Mouse (Mus musculus): ENCODE results near the gene Tuba1c. TPM values are rescaled to one million over a fixed set of nuclear protein-coding genes. Genes with fewer than 3 reads are reported as not detected.
A peak's percentile ranks its signal among the peaks of the same experiment; 100 is the strongest.

Tuba1c gene
- polyA plus RNA-seq, 1 experiment from 2014 or later, result 20.8 TPM

DNA sequence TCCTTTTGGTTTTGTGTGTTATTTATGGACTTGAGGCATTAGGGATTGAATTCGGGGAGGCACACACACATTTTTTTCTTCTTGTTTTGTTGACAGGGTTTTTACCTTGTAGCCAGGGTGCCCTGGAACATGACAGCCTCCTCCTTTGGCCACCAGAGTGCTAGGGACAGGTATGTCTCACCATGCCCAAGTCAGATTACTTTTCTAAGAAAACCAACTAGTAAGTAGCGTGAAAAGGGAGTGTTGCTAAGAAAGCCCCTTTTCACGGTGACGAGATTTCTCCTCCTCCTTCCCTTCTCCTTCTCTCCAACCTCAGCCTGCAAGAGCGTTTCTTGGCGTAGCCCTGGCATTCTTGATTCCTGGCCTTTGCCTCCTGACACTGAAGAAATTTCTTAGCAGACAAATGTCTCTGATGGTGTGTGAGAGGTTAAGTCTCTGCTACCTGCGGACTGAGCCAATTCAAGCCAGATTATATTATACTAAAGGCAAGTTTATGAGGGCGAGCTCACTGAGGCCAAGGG lies 42.0 kb upstream of the Tuba1c start:
- H3K9me3 ChIP-seq (ENCODE audit: control insufficient read depth, low read length), result no peaks in the 10 kb centered on the region
- H3K4me3 ChIP-seq (ENCODE audit: low read length), result peak overlapping the region; percentile 48
- no peaks in the 10 kb centered on the region for H3K36me3 ChIP-seq (ENCODE audit: control insufficient read depth, insufficient read depth, low read length)
- H3K4me1 ChIP-seq (ENCODE audit: control insufficient read depth, insufficient read depth, low read depth, low read length), result peaks cover 55% of the 10 kb centered on the region
- H3K27me3 ChIP-seq (replicated peaks; ENCODE audit: control insufficient read depth, insufficient read depth, low read length), result no peaks in the 10 kb centered on the region
- ATAC-seq, result no peak
- peak overlapping the region; percentile 98 for H3K27ac ChIP-seq (ENCODE audit: low read depth, low read length)
- H3K9ac ChIP-seq (ENCODE audit: low read depth, low read length), result peak overlapping the region; percentile 83
- 21% methylated on average over 8 of the region's 8 CpGs for WGBS
- peak overlapping the region; percentile 85 for H3K4me2 ChIP-seq (ENCODE audit: low read length)

DNA sequence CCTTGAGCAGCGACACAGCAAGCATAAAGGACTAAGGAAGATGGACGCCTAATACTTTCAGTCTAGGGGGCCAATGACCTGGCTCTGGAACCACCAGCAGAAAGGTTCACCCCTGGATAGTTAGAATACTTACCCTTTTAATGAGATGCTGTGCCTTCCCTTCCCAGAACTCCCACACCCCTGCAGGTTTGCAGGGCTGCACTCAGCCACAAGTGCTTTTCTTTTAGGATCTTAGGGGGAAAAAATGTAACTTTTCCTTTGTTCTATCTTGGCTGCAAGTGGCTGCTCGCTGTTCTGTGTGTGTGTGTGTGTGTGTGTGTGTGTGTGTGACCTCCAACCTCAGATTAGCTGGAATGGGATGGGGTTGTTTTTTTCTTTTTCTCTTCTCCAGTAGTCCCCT lies 40.9 kb upstream of the Tuba1c start:
- H3K4me1 ChIP-seq (ENCODE audit: control insufficient read depth, insufficient read depth, low read depth, low read length), result peaks cover 55% of the 10 kb centered on the region
- H3K4me2 ChIP-seq (ENCODE audit: low read length), result peak overlapping the region; percentile 29
- no peak overlapping the region for H3K4me3 ChIP-seq (ENCODE audit: low read length)
- peak overlapping the region; percentile 98 for H3K27ac ChIP-seq (ENCODE audit: low read depth, low read length)
- H3K9me3 ChIP-seq (ENCODE audit: control insufficient read depth, low read length), result no peaks in the 10 kb centered on the region
- H3K9ac ChIP-seq (ENCODE audit: low read depth, low read length), result 0 out of 2 replicates have a peak overlapping the region, but pooled peaks have one; percentile 3
- H3K27me3 ChIP-seq (replicated peaks; ENCODE audit: control insufficient read depth, insufficient read depth, low read length), result no peaks in the 10 kb centered on the region
- ATAC-seq, result no peak
- 51% methylated on average over 3 of the region's 3 CpGs for WGBS
- H3K36me3 ChIP-seq (ENCODE audit: control insufficient read depth, insufficient read depth, low read length), result no peaks in the 10 kb centered on the region

DNA sequence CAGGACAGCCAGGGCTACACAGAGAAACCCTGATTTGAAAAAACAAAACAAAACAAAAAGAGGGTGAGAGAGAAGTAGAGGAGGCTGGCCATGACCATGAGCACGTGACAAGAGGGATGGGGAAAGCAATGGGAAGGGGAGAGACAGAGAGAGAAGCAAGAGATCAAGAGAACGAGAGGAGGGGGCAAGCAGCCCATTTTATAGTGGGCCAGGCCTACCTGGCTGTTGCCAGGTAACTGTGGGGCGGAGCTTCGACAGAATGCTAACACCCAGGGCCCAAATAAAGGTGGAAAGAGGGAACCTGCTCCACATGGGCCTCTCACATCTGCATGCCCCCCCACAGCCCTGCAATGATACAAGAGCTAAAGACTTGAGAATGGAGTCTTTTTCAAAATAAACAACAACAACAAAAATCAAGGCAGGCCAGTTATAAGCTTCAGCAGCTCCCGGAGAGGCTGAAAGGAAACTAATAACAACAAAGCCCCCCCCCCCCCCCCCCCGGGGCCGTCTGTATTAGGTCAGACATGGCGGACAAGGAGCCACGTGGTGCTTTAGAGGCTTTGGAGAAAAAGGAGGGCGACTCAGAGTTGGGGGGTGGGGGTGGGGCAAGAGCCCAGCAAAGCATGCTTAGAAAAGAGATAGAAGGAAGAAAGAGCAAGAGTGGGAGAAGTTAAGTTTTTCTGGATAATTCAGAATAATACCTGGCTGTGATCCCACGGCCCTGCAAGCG lies 39.8 kb upstream of the Tuba1c start:
- H3K9me3 ChIP-seq (ENCODE audit: control insufficient read depth, low read length), result no peaks in the 10 kb centered on the region
- no peak for ATAC-seq
- peak overlapping the region; percentile 12; the same call in 1 of the 2 replicates for H3K4me3 ChIP-seq (ENCODE audit: low read length)
- peaks cover 58% of the 10 kb centered on the region for H3K4me1 ChIP-seq (ENCODE audit: control insufficient read depth, insufficient read depth, low read depth, low read length)
- H3K27me3 ChIP-seq (replicated peaks; ENCODE audit: control insufficient read depth, insufficient read depth, low read length), result no peaks in the 10 kb centered on the region
- peak overlapping the region; percentile 73 for H3K4me2 ChIP-seq (ENCODE audit: low read length)
- peak overlapping the region; percentile 72 for H3K9ac ChIP-seq (ENCODE audit: low read depth, low read length)
- 13% methylated on average over 12 of the region's 12 CpGs for WGBS
- peak overlapping the region; percentile 98 for H3K27ac ChIP-seq (ENCODE audit: low read depth, low read length)
- H3K36me3 ChIP-seq (ENCODE audit: control insufficient read depth, insufficient read depth, low read length), result no peaks in the 10 kb centered on the region

DNA sequence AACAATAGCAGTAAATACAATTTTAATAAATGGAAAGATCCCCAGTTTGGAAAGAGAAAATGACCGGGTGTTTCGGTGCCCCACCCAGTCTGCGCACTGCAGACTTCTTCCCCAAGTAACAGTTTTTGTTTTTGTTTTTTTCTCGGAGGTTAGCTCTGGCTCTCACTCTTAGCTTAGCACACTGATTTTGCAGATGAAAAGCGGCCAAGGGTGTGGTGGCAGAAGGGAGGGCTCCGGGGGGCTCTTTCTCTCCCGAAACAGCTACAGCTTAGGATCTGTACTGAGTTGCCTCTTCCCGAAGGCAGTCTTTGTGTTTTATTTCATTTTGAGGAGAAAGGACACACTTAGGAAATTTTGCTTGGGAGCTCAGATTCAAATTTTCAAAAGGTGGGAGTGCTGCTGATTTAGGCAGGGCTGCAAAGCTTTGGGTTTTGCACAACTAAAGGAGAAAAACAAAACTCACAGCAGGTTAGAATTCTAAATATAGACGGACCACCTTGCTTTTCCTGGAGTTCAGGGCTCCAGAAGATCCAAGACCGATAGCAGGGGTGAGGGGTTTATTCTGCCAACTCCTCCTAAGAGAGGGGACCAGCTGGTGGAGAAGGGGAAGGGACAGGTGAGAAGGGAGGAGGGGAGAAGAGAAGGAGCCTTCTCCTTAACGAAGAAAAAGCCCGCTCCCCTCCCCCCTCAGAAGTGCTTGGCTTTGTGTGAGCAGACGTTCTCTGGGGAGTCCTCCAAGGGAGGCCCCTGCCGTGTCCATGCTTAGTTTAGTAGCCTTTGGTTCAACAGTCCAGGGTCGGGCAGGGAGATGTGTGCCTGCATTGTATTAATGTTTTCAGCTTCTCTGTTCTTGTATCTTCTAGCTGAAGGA lies 38.8 kb upstream of the Tuba1c start:
- no peaks in the 10 kb centered on the region for H3K36me3 ChIP-seq (ENCODE audit: control insufficient read depth, insufficient read depth, low read length)
- peak overlapping the region; percentile 73 for H3K4me2 ChIP-seq (ENCODE audit: low read length)
- peaks cover 58% of the 10 kb centered on the region for H3K4me1 ChIP-seq (ENCODE audit: control insufficient read depth, insufficient read depth, low read depth, low read length)
- H3K27ac ChIP-seq (ENCODE audit: low read depth, low read length), result peak overlapping the region; percentile 98
- ATAC-seq, result no peak
- peak overlapping the region; percentile 72 for H3K9ac ChIP-seq (ENCODE audit: low read depth, low read length)
- H3K27me3 ChIP-seq (replicated peaks; ENCODE audit: control insufficient read depth, insufficient read depth, low read length), result no peaks in the 10 kb centered on the region
- 8% methylated on average over 15 of the region's 15 CpGs for WGBS
- H3K9me3 ChIP-seq (ENCODE audit: control insufficient read depth, low read length), result no peaks in the 10 kb centered on the region
- H3K4me3 ChIP-seq (ENCODE audit: low read length), result peak overlapping the region; percentile 12

- H3K9ac ChIP-seq (ENCODE audit: low read depth, low read length), result peak overlapping the region; percentile 72; the same call in 1 of the 2 replicates
- H3K4me3 ChIP-seq (ENCODE audit: low read length), result no peak overlapping the region
- H3K27me3 ChIP-seq (replicated peaks; ENCODE audit: control insufficient read depth, insufficient read depth, low read length), result no peaks in the 10 kb centered on the region
- H3K4me1 ChIP-seq (ENCODE audit: control insufficient read depth, insufficient read depth, low read depth, low read length), result peaks cover 58% of the 10 kb centered on the region
- no peaks in the 10 kb centered on the region for H3K9me3 ChIP-seq (ENCODE audit: control insufficient read depth, low read length)
- peak overlapping the region; percentile 73 for H3K4me2 ChIP-seq (ENCODE audit: low read length)
- no peaks in the 10 kb centered on the region for H3K36me3 ChIP-seq (ENCODE audit: control insufficient read depth, insufficient read depth, low read length)
- 3% methylated on average over 9 of the region's 9 CpGs for WGBS
- no peak for ATAC-seq
- H3K27ac ChIP-seq (ENCODE audit: low read depth, low read length), result peak overlapping the region; percentile 98
Observed at GRCm38 (mm10) chr15:98991540-98992050, 38.1 kb upstream of the Tuba1c start.

- no peaks in the 10 kb centered on the region for H3K36me3 ChIP-seq (ENCODE audit: control insufficient read depth, insufficient read depth, low read length)
- H3K9me3 ChIP-seq (ENCODE audit: control insufficient read depth, low read length), result no peaks in the 10 kb centered on the region
- H3K27ac ChIP-seq (ENCODE audit: low read depth, low read length), result peak overlapping the region; percentile 98
- H3K4me1 ChIP-seq (ENCODE audit: control insufficient read depth, insufficient read depth, low read depth, low read length), result peaks cover 53% of the 10 kb centered on the region
- peak overlapping the region; percentile 72 for H3K9ac ChIP-seq (ENCODE audit: low read depth, low read length)
- WGBS, result 12% methylated on average over 17 of the region's 17 CpGs
- peak overlapping the region; percentile 73 for H3K4me2 ChIP-seq (ENCODE audit: low read length)
- no peaks in the 10 kb centered on the region for H3K27me3 ChIP-seq (replicated peaks; ENCODE audit: control insufficient read depth, insufficient read depth, low read length)
- H3K4me3 ChIP-seq (ENCODE audit: low read length), result peak overlapping the region; percentile 41
- ATAC-seq, result peak; percentile 89
Observed at GRCm38 (mm10) chr15:98992086-98992912, 37.4 kb upstream of the Tuba1c start.

GRCm38 (mm10) chr15:98993093-98993793 lies 36.4 kb upstream of the Tuba1c start:
- Histone ChIP-seq H3K9ac (ENCODE audit: low read depth, low read length) (peak overlapping the region; percentile 72), H3K4me3 (ENCODE audit: low read length) (peak overlapping the region; percentile 41), H3K27me3 (replicated peaks; ENCODE audit: control insufficient read depth, insufficient read depth, low read length) (no peaks in the 10 kb centered on the region), H3K9me3 (ENCODE audit: control insufficient read depth, low read length) (no peaks in the 10 kb centered on the region), H3K4me1 (ENCODE audit: control insufficient read depth, insufficient read depth, low read depth, low read length) (peaks cover 46% of the 10 kb centered on the region), H3K36me3 (ENCODE audit: control insufficient read depth, insufficient read depth, low read length) (no peaks in the 10 kb centered on the region), H3K4me2 (ENCODE audit: low read length) (peak overlapping the region; percentile 73), H3K27ac (ENCODE audit: low read depth, low read length) (peak overlapping the region; percentile 98)
- ATAC-seq, result peak; percentile 84
- WGBS, result 1% methylated on average over 35 of the region's 35 CpGs

DNA sequence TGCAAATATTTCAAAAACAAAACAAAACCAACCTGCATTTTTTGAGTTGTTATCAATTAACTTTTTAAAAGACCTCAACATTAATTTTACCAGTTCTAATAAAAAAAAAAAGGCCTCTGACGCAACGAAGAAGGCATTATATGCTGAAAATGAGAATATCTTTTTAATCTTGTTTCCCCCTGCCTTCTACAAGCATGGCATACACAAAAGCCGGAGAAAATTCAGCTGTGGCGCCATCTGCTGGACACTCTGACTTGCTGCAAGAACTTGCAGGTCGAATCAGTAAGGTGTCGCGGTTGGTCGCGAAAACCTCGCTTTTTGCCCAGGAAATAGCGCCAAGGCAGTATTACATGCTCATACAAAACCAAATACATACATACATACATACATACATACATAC lies 35.8 kb upstream of the Tuba1c start:
- peak overlapping the region; percentile 73 for H3K4me2 ChIP-seq (ENCODE audit: low read length)
- WGBS, result 2% methylated on average over 11 of the region's 11 CpGs
- H3K9ac ChIP-seq (ENCODE audit: low read depth, low read length), result no peak overlapping the region
- peak overlapping the region; percentile 98 for H3K27ac ChIP-seq (ENCODE audit: low read depth, low read length)
- no peak for ATAC-seq
- peaks cover 41% of the 10 kb centered on the region for H3K4me1 ChIP-seq (ENCODE audit: control insufficient read depth, insufficient read depth, low read depth, low read length)
- no peaks in the 10 kb centered on the region for H3K36me3 ChIP-seq (ENCODE audit: control insufficient read depth, insufficient read depth, low read length)
- H3K4me3 ChIP-seq (ENCODE audit: low read length), result peak overlapping the region; percentile 41
- no peaks in the 10 kb centered on the region for H3K27me3 ChIP-seq (replicated peaks; ENCODE audit: control insufficient read depth, insufficient read depth, low read length)
- no peaks in the 10 kb centered on the region for H3K9me3 ChIP-seq (ENCODE audit: control insufficient read depth, low read length)
